Mouse (Mus musculus) ZHBTc4 (cell line): ENCODE data around the gene Fnip2.
"Not testable (repeated sequence)": the region's sequence is repeated elsewhere in the genome, so short reads cannot be mapped to it uniquely, and the experiment has no call there.

Experiments used
- DNase-seq: peaks from one replicate; pipeline ENCODE4 v3.0.0-alpha.2; 2011; ENCODE audit warnings: low read depth, low spot score

Fnip2 gene

GRCm38 (mm10) chr3:79567703-79568362, at the start of gene Fnip2:
Gene Fnip2 (minus strand): TSS chr3:79567796.
- peak; percentile 97 for DNase-seq

GRCm38 (mm10) chr3:79609886-79610285, 42.3 kb upstream of the Fnip2 start:
- DNase-seq, result no peak

- no peak for DNase-seq
Measured at GRCm38 (mm10) chr3:79595468-79595867, 27.9 kb upstream of the Fnip2 start.

GRCm38 (mm10) chr3:79591793-79592471, 24.3 kb upstream of the Fnip2 start:
- DNase-seq, result no peak

- DNase-seq, result peak; percentile 93
Measured at GRCm38 (mm10) chr3:79590863-79591792, 23.5 kb upstream of the Fnip2 start, which contains the start of gene Ppid. Gene Ppid (plus strand): TSS chr3:79591342.

GRCm38 (mm10) chr3:79589671-79590070, 22.1 kb upstream of the Fnip2 start:
- DNase-seq, result no peak

GRCm38 (mm10) chr3:79586804-79587203, 19.2 kb upstream of the Fnip2 start:
- peak; percentile 95 for DNase-seq

- no peak for DNase-seq
Measured at GRCm38 (mm10) chr3:79579891-79580575, 12.4 kb upstream of the Fnip2 start.

GRCm38 (mm10) chr3:79578164-79578563, 10.6 kb upstream of the Fnip2 start:
- no peak for DNase-seq

GRCm38 (mm10) chr3:79577606-79578005, 10.0 kb upstream of the Fnip2 start:
- DNase-seq, result no peak

GRCm38 (mm10) chr3:79576865-79577264, 9.3 kb upstream of the Fnip2 start:
- no peak for DNase-seq

- no peak for DNase-seq
Measured at GRCm38 (mm10) chr3:79576468-79576816, 8.8 kb upstream of the Fnip2 start.

- peak; percentile 56 for DNase-seq
Measured at GRCm38 (mm10) chr3:79575576-79576467, 8.2 kb upstream of the Fnip2 start.

- no peak for DNase-seq
Measured at GRCm38 (mm10) chr3:79574336-79574735, 6.7 kb upstream of the Fnip2 start.

- DNase-seq, result not testable (repeated sequence)
Measured at GRCm38 (mm10) chr3:79573376-79573775, 5.8 kb upstream of the Fnip2 start.

GRCm38 (mm10) chr3:79572399-79572798, 4.8 kb upstream of the Fnip2 start:
- DNase-seq, result no peak

GRCm38 (mm10) chr3:79569351-79569681, 1.7 kb upstream of the Fnip2 start:
- DNase-seq, result no peak

GRCm38 (mm10) chr3:79568629-79569350, 1.2 kb upstream of the Fnip2 start:
- DNase-seq, result peak; percentile 77

- peak; percentile 75 for DNase-seq
Measured at GRCm38 (mm10) chr3:79566716-79567691, 592 bp downstream of the Fnip2 start.
